Mouse (Mus musculus): ENCODE results near the gene Osbpl3. TPM values are rescaled to one million over a fixed set of nuclear protein-coding genes. Genes with fewer than 3 reads are reported as not detected.

Osbpl3 gene
- total RNA-seq, 2 experiments from 2014 or later: 5.0 to 5.8 TPM

- intact Hi-C loops (cut with DNase I; ENCODE audit: low total_unique reads): loop anchor here (5.0 kb wide), 1 partner anchor 215 kb away; no protein-coding TSS in a partner anchor
- DNase-seq: peak; percentile 75
Observed at GRCm38 (mm10) chr6:50312647-50313046, 143.4 kb downstream of the Osbpl3 start.

DNA sequence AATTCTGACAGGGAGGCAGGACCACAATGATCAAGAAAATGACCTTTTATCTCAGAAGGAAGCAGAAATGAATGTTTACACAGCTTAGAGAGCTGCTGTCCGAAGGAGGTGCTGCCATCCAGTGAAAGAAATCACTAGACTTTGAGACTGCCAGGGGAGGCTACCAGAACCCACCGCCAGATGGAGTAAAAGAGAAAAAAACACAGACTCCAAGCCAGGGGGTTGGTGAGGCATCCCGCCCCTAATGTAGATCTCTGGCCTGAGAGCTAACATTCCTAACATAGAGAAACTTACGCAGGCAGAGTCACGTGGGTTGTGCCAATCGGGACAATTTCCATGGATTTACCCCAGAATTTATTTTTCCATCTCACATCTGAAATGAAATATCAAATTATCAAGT lies 147.0 kb downstream of the Osbpl3 start:
- DNase-seq: peak; percentile 23
- intact Hi-C loops (cut with DNase I; ENCODE audit: low total_unique reads): loop anchor here (5.0 kb wide), 1 partner anchor 228 kb away; no protein-coding TSS in a partner anchor

DNA sequence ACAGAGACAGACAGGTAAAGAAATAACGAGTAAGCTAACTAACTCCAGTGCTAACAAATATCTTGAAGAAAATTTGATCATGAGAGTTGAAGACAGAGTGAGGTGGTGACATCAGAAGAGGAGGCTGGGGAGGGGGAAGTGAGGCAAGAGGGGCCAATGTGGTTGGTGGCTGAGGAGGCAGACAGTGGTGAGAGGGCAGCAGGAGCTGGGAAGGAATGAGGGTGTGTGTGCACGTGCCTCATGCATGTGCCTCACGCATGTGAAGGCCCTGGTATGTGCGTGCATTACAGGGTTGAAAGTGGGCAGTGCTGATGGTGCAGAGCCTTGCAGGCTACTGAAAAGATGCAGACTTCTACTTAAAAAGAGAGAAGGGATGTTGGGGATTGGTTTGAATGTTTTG lies 149.4 kb downstream of the Osbpl3 start:
- intact Hi-C loops (cut with DNase I; ENCODE audit: low total_unique reads): loop anchor here (5.0 kb wide), 1 partner anchor 231 kb away; no protein-coding TSS in a partner anchor
- no peak for DNase-seq

DNA sequence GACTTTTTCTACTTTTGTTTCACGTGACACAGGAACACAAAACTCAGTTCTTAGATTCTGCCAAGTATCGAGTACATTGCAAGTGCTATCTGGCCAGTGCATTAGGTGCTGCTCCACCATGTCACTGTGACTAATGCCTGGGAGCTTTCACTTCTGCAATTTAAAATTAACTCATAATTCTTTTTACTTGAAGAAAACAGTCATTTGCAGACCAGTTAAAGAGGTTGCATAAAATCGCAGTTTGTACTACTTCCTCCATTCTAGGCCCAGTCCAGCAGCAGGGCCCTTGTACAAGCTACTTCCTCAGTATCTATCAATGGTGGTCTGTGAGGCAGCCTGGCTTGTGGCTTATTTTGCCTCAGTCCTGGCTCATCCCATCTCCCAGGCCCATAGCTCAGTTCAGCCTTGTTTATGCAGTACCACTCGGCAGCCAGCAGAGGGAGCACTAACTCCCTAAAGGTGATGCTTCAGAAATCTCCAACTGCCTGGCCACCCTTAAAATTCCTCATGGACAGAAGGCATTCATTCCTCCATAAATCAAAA lies 151.0 kb downstream of the Osbpl3 start:
- peak; percentile 73 for DNase-seq
- intact Hi-C loops (cut with DNase I; ENCODE audit: low total_unique reads): loop anchor here (5.0 kb wide), 1 partner anchor 232 kb away; no protein-coding TSS in a partner anchor

- no peak for DNase-seq
- intact Hi-C loops (cut with DNase I; ENCODE audit: low total_unique reads): no loop called here
Observed at GRCm38 (mm10) chr6:50301121-50301520, 154.9 kb downstream of the Osbpl3 start.

DNA sequence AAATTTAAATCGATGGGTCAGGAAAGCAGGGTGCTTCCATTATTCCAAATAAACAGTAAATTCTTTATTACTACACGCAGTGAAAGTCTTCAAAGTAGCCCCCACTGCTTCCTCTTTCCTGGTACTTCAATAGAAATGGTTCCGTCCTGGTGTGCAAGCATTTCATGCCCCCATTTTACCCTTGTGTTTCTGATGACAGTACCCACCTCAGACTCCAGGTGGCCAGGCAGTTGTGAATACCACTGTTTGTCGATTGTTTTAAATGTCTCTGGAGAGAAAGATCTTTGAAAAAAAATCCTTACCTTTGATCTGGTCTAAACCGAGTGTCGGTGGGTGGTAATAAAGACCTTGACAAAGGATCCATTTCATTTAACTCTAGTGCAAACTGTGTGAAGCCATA lies 155.4 kb downstream of the Osbpl3 start:
- intact Hi-C loops (cut with DNase I; ENCODE audit: low total_unique reads): no loop called here
- no peak for DNase-seq

GRCm38 (mm10) chr6:50299071-50299470 lies 156.9 kb downstream of the Osbpl3 start:
- DNase-seq: no peak
- intact Hi-C loops (cut with DNase I; ENCODE audit: low total_unique reads): loop anchor here (5.0 kb wide), 1 partner anchor 187 kb away; the partner anchor contains the start of gene Mpp6

DNA sequence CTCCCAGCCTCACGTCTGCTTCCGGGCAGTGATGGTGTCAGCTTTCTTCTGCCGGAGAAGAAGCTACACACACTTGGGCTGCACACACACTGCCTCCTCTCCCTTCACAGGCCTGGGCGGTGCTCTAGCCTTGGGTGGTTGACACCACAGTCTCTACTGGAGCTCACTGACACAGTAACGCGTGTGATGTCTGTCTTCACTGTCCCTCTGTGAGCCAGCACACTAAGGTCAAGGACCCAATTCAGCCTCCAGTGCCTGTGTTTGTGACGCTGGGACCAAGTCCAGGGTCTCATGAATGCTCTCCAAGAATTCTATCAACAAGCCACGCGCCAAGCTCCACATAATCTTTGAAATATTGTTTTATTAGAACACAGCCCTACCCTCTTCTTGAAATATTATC lies 158.3 kb downstream of the Osbpl3 start:
- intact Hi-C loops (cut with DNase I; ENCODE audit: low total_unique reads): loop anchor here (5.0 kb wide), 1 partner anchor 185 kb away; the partner anchor contains the start of gene Mpp6
- DNase-seq: no peak

- DNase-seq: no peak
- intact Hi-C loops (cut with DNase I; ENCODE audit: low total_unique reads): loop anchor here (5.0 kb wide), 1 partner anchor 183 kb away; the partner anchor contains the start of gene Mpp6
Observed at GRCm38 (mm10) chr6:50295136-50295535, 160.9 kb downstream of the Osbpl3 start.

DNA sequence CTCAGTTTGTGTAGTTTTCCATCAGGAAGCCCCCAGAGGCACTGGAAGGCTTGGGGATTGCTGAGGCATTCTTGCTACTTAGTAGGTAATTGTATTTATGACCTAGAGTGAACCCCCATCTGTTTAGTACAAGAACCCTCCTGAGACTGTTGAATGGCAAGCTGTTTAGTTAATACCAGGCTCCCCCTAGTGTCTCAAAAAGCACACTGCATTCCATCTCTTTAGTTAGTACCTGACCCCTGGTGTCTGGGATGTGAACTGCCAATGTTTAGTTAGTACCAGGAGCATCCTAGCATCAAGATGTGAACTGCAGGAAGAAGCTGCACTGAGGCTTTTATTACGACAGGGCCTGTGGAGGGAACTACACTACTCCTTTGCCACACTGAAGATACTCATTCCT lies 161.9 kb downstream of the Osbpl3 start:
- peak; percentile 62 for DNase-seq

GRCm38 (mm10) chr6:50291650-50292049 lies 164.4 kb downstream of the Osbpl3 start:
- no peak for DNase-seq
- intact Hi-C loops (cut with DNase I; ENCODE audit: low total_unique reads): loop anchor here (5.0 kb wide), 1 partner anchor 774 kb away; no protein-coding TSS in a partner anchor

More for the DNA sequence above, 161.9 kb downstream of the Osbpl3 start:
- intact Hi-C loops (cut with DNase I; ENCODE audit: low total_unique reads): loop anchor here (5.0 kb wide), 1 partner anchor 777 kb away; no protein-coding TSS in a partner anchor

DNA sequence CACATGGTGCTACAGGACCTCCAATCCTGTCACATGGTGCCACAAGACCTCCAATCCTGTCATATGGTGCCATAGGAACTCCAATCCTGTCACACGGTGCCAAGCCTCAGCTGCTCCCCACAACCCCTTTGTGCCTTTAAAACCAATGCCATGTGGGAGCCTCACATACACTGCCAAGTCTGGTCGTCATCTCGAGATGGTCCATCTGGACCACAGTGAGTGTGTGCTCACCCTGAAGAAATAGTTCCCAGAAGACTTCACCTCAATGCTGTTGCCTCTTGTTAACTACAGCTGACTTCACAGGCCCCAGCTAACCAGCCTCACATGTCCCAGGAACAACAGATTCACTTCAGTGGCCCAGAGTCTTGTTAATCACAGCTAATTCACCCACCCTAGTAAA lies 169.1 kb downstream of the Osbpl3 start:
- intact Hi-C loops (cut with DNase I; ENCODE audit: low total_unique reads): no loop called here
- no peak for DNase-seq

GRCm38 (mm10) chr6:50279642-50280041 lies 176.4 kb downstream of the Osbpl3 start:
- intact Hi-C loops (cut with DNase I; ENCODE audit: low total_unique reads): no loop called here
- no peak for DNase-seq

GRCm38 (mm10) chr6:50273947-50274346 lies 182.1 kb downstream of the Osbpl3 start:
- DNase-seq: no peak
- intact Hi-C loops (cut with DNase I; ENCODE audit: low total_unique reads): no loop called here

GRCm38 (mm10) chr6:50273416-50273815 lies 182.6 kb downstream of the Osbpl3 start:
- intact Hi-C loops (cut with DNase I; ENCODE audit: low total_unique reads): no loop called here
- no peak for DNase-seq

DNA sequence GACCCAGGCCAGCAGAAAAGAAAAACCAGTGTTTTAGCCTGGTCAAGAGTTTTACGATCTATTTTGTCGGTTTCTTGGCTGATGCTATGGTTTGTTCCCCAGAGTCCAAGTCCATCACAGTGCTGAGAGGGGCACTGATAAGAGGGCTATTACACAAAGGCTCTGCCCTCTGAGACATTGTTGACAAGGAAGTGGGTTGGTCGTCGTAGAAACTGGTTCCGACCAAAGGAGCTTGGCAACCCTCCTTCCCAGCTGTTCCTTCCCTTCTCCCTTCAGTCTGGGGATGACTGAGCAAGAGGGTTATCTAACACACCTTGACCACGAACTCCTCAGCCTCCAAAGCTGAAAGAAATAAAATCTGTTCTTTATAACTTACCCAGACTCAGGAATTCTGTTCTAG lies 192.3 kb downstream of the Osbpl3 start, which contains the start of gene Gsdme:
Gene Gsdme (minus strand): TSS at position 193 of the 400 bp plus-strand sequence.
- intact Hi-C loops (cut with DNase I; ENCODE audit: low total_unique reads): no loop called here
- no peak for DNase-seq

- intact Hi-C loops (cut with DNase I; ENCODE audit: low total_unique reads): no loop called here
- DNase-seq: no peak
Observed at GRCm38 (mm10) chr6:50262310-50262709, 193.7 kb downstream of the Osbpl3 start.

DNA sequence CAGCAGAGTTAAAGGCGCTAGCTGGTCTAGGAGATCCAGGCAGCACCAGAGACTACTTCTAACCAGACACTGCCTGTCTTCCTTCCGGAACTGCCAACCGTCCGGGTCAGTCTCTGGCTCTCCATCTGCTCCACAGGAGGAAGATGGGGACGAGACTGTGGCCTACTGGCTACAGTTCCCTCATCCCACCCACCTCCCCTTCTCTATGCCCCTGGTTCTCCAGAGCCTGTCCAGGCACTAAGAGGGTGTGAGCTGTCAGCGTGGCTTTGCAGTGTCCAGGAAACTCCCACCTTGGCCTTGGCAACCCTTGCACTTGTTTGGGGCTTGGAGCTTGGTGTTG lies 194.1 kb downstream of the Osbpl3 start:
- intact Hi-C loops (cut with DNase I; ENCODE audit: low total_unique reads): no loop called here

GRCm38 (mm10) chr6:50261201-50261921 lies 194.6 kb downstream of the Osbpl3 start:
- peak; percentile 90 for DNase-seq
- intact Hi-C loops (cut with DNase I; ENCODE audit: low total_unique reads): no loop called here

More for the DNA sequence above, 194.1 kb downstream of the Osbpl3 start:
- DNase-seq: no peak

DNA sequence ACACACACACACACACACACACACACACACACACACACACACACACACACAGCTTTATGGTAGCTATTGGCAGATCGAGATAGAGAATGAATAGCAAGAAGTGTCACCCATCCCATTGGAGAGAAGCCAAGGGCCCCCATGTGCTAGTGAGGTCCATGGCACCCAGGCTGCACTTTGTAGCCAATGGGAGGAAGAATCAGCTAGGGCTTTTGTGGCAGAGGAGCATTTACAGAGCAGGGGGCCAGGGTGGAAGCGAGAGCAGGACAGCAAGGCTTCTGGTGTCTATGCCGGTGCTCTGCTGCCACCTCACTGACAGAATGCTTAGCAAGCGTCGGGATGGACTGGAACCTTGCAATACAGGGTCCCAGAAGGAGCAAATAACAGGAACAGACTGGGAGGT lies 200.6 kb downstream of the Osbpl3 start:
- no peak for DNase-seq
- intact Hi-C loops (cut with DNase I; ENCODE audit: low total_unique reads): no loop called here

- intact Hi-C loops (cut with DNase I; ENCODE audit: low total_unique reads): no loop called here
- peak; percentile 61 for DNase-seq
Observed at GRCm38 (mm10) chr6:50254723-50255184, 201.2 kb downstream of the Osbpl3 start.

Data from gastrocnemius, postnatal 14 days (tissue).